Mouse (Mus musculus): ENCODE measurements around the gene Nfix. TPM values are rescaled to one million over a fixed set of nuclear protein-coding genes. Genes with fewer than 3 reads are reported as not detected.

Nfix gene
- polyA plus RNA-seq, 1 experiment from 2014 or later = 28.7 TPM

DNA sequence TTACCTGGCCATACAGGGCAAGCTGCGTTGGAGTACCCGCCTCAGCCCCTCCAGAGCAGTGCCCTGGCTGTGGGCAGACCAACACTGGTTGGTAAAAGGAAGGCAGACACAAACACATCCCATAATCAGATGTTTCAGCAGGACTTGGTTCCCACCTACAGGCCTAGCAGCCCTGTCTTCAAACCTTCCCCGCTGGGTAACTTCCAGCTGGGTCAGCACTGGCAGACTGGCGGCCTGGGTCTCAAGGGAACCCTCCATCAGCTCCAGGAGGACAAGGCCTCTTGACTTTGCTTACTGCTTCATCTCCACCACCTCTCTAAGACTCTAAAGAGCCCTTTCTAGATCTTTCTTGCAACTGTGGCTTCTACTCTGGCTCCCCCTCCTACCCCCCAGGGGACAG, 63.6 kb downstream of the Nfix start:
- H3K9ac ChIP-seq = no peak overlapping the region
- no peaks in the 10 kb centered on the region for H3K36me3 ChIP-seq
- no peak overlapping the region for H3K27ac ChIP-seq
- no peak overlapping the region for H3K4me2 ChIP-seq
- peaks cover 68% of the 10 kb centered on the region for H3K4me1 ChIP-seq
- no peaks in the 10 kb centered on the region for H3K27me3 ChIP-seq (replicated peaks)
- H3K4me3 ChIP-seq (replicated peaks) = no peak overlapping the region
- no peak for ATAC-seq (ENCODE audit: insufficient read depth, low FRiP score, low read depth)
- WGBS = 86% methylated on average over 4 of the region's 4 CpGs
- H3K9me3 ChIP-seq = no peaks in the 10 kb centered on the region

DNA sequence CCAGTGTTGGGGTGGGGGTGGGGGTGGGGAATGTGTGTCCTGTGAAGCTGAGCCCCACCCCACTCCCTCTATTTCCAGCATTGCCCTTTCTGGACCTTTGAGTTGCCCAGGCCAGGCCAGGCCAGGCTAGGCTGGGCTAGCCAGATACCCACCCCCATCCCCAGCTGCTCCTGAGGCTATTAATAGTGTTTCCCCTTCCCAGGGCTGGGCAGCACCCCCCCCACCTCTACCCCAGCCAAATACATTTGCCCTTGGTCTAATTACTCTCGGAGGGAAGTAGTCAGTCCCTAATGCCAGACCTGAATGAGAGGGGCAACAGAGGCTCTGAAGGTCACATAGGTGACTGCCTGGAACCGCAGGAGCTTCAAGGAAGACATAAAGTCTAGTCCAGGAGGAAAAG, 64.5 kb downstream of the Nfix start:
- no peaks in the 10 kb centered on the region for H3K9me3 ChIP-seq
- no peak overlapping the region for H3K4me2 ChIP-seq
- H3K4me1 ChIP-seq = peaks cover 69% of the 10 kb centered on the region
- H3K27ac ChIP-seq = no peak overlapping the region
- 54% methylated on average over 2 of the region's 2 CpGs for WGBS
- no peaks in the 10 kb centered on the region for H3K36me3 ChIP-seq
- H3K9ac ChIP-seq = no peak overlapping the region
- H3K27me3 ChIP-seq (replicated peaks) = no peaks in the 10 kb centered on the region
- H3K4me3 ChIP-seq (replicated peaks) = no peak overlapping the region
- ATAC-seq (ENCODE audit: insufficient read depth, low FRiP score, low read depth) = no peak

DNA sequence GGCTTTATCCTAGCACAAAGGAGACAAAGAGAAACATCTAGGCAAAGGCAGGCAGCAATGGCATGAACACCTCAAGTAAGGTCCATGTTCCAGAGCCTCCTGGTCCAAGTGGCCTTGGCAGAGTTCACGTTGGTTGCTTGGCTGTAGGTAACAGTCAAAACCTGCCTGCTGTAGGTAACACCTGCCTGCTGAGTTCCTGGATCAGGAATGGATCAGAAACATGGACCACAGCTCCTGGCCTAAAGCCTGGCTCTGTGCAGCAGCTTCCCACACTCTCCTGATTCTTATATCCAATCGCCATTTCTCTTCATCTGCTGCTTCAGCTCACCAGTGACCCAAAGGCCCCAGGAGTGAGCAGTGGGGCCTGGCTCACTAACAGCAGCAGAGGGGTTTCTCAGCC, 65.5 kb downstream of the Nfix start:
- H3K36me3 ChIP-seq = no peaks in the 10 kb centered on the region
- H3K4me2 ChIP-seq = no peak overlapping the region
- H3K27me3 ChIP-seq (replicated peaks) = no peaks in the 10 kb centered on the region
- H3K9ac ChIP-seq = no peak overlapping the region
- H3K4me3 ChIP-seq (replicated peaks) = no peak overlapping the region
- peaks cover 69% of the 10 kb centered on the region for H3K4me1 ChIP-seq
- ATAC-seq (ENCODE audit: insufficient read depth, low FRiP score, low read depth) = no peak
- H3K9me3 ChIP-seq = no peaks in the 10 kb centered on the region
- 76% methylated on average over 2 of the region's 2 CpGs for whole genome bisulfite sequencing
- H3K27ac ChIP-seq = no peak overlapping the region

DNA sequence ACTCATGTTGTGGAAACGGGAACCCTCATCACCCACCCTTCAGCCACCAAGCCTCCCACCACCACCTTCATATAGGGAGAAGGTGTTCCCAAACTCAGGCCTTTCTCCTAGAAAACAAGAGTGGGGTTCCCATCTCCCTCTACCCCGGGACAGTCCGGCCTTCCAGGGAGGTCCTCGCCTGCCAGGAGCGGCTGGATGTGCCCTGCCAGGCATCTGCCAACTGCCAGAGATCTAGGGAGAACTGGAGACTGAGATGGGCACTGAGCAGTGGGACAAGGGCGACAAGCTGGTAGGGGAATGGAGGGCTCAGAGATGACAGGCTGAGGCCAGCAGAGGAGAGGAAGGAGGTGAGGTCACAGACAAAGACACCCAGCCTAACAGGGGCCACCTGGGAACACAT, 66.2 kb downstream of the Nfix start:
- Histone ChIP-seq H3K4me1 (peaks cover 63% of the 10 kb centered on the region), H3K27me3 (replicated peaks) (no peaks in the 10 kb centered on the region), H3K4me2 (no peak overlapping the region), H3K4me3 (replicated peaks) (no peak overlapping the region), H3K36me3 (no peaks in the 10 kb centered on the region), H3K9me3 (no peaks in the 10 kb centered on the region), H3K9ac (no peak overlapping the region), H3K27ac (no peak overlapping the region)
- WGBS = 87% methylated on average over 6 of the region's 6 CpGs
- no peak for ATAC-seq (ENCODE audit: insufficient read depth, low FRiP score, low read depth)

DNA sequence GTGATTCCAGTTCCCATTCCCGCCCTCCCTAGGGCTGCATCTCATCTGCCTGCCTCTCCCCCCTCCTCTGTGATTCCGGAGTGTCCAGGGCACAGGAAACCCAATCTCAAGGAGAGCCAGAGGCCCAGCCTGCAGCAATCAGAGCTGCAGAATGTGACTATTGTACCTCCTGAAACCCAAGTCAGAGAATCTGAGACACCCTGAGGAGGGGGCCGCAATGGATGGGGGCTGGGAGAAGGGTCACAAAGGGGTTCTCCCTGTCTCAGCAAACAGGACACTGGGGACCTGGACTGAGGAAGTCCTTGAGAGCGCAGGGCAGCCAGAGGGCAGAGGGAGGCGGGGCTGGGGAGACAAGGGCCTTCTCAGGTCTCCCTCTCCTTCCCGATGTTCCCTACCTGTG, 67.1 kb downstream of the Nfix start:
- no peak for ATAC-seq (ENCODE audit: insufficient read depth, low FRiP score, low read depth)
- 50% methylated on average over 6 of the region's 6 CpGs for WGBS
- Histone ChIP-seq H3K9me3 (no peaks in the 10 kb centered on the region), H3K36me3 (no peaks in the 10 kb centered on the region), H3K4me2 (no peak overlapping the region), H3K27me3 (replicated peaks) (no peaks in the 10 kb centered on the region), H3K4me3 (replicated peaks) (no peak overlapping the region), H3K27ac (peak overlapping the region; percentile 44), H3K4me1 (peaks cover 59% of the 10 kb centered on the region), H3K9ac (no peak overlapping the region)

DNA sequence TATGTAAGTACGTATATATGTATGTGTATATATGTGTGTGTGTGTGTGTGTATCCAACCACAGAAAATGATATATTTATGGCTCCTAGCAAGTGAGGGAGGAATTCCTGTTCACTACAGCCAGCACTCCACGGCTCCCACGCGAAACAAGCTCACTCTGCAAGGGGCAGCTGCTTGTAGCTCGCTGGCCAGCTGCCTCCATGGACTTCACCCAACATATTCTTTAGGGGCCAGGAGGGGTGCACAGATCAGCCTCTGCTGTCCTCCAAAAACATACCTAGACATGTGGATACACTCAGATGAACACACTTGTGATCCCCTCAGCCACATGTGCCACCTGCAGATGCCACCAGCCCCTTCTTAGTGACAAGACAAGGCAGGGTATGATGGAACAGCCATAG, 67.6 kb downstream of the Nfix start:
- peaks cover 3% of the 10 kb centered on the region; the same call in 1 of the 2 replicates for H3K36me3 ChIP-seq
- no peak for ATAC-seq (ENCODE audit: insufficient read depth, low FRiP score, low read depth)
- H3K4me2 ChIP-seq = no peak overlapping the region
- H3K4me1 ChIP-seq = peaks cover 55% of the 10 kb centered on the region
- H3K4me3 ChIP-seq (replicated peaks) = no peak overlapping the region
- H3K27ac ChIP-seq = peak overlapping the region; percentile 44
- no peaks in the 10 kb centered on the region for H3K27me3 ChIP-seq (replicated peaks)
- no peak overlapping the region for H3K9ac ChIP-seq
- no peaks in the 10 kb centered on the region for H3K9me3 ChIP-seq
- WGBS = 43% methylated on average over 5 of the region's 5 CpGs

DNA sequence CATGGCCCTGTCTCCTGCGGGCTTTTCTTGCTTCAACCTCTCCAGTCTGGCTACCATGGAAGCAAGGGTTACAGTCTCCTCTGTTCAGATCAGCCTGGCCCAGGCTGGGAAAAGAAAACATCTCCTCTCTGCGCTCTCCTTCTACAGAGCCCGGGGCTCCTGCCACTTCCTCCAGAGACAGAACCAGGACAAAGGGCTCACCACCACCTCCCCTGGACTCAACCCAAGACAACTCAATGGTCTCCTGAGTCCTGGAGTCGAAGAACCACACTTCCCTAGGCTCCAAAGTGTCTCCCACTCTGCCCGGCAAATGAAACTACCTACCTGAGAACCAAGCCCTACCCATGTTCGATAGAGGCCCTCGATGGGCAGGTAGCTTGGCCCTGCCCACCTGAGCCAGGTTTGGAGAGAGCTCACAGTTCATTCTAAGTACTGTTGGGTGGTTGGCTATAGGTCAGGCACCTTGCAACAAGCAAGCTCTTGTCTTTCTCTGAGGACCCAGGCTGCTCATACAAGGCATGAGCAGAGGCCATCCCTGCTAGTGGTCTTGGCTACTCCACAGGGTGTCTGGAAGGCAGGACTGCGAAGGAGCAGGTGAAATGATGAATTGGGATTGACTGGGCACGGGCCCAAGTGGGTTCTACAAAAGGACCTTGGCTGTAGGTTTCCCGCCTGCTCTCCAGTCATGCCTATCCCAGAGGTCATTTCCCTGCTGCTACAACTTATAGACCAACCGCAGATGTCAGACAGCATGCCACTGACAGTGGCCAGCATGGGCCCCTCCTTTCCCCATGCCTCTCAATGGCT, 68.6 kb downstream of the Nfix start:
- no peak overlapping the region for H3K9ac ChIP-seq
- no peak for ATAC-seq (ENCODE audit: insufficient read depth, low FRiP score, low read depth)

DNA sequence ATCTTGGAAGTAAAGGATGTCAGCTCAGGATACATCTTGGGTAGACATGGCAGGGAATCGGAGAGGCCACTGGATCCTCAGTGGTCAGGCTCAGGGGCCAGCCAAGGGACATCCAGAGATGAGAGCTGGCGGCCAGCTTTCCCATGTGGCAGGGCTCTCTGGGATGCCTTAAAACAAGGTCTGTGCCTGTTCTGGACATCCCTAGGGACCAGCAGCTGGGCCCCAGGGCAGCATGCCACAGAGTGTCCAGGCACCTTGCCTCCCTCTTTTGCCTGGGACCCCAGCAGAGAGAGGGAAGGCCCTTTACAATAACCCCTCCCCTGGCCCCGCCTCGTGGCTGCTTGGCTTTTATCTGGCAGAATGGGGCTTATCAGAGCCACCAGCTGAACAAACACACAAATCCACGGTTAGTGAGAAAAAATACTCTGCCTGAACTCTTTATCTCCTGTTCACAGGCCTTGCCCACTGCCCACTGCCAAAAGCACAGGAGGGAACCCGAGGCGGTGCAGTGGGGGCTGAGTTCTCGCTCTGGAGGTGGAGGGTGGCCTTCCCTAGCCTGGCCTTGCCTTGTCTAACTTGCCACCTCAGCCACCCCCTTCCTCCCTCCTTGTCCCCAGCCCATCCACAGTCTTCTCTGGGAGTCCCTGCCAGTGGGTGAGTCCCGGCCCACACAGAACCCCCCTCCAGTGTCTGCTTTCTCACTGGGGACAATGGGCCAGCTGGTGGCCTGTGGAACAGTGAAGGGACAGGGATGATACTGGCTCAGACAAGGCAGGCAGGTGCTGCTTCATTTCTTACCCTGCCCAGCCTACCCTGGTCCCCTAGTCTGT, 69.4 kb downstream of the Nfix start:
- Histone ChIP-seq H3K4me1 (peaks cover 56% of the 10 kb centered on the region), H3K9me3 (no peaks in the 10 kb centered on the region), H3K4me2 (peak overlapping the region; percentile 24), H3K36me3 (peaks cover 10% of the 10 kb centered on the region; the same call in 1 of the 2 replicates), H3K9ac (no peak overlapping the region), H3K27me3 (replicated peaks) (no peaks in the 10 kb centered on the region), H3K4me3 (replicated peaks) (no peak overlapping the region), H3K27ac (peak overlapping the region; percentile 85)
- peak; percentile 88 for ATAC-seq (ENCODE audit: insufficient read depth, low FRiP score, low read depth)
- 37% methylated on average over 9 of the region's 9 CpGs for WGBS

More for the DNA sequence above, 68.6 kb downstream of the Nfix start:
- Histone ChIP-seq H3K9me3 (no peaks in the 10 kb centered on the region), H3K27me3 (replicated peaks) (no peaks in the 10 kb centered on the region), H3K36me3 (peaks cover 6% of the 10 kb centered on the region; the same call in 1 of the 2 replicates), H3K4me3 (replicated peaks) (no peak overlapping the region), H3K27ac (peak overlapping the region; percentile 85), H3K4me2 (peak overlapping the region; percentile 24; the same call in 1 of the 2 replicates), H3K4me1 (peaks cover 53% of the 10 kb centered on the region)
- WGBS = 63% methylated on average over 11 of the region's 11 CpGs

DNA sequence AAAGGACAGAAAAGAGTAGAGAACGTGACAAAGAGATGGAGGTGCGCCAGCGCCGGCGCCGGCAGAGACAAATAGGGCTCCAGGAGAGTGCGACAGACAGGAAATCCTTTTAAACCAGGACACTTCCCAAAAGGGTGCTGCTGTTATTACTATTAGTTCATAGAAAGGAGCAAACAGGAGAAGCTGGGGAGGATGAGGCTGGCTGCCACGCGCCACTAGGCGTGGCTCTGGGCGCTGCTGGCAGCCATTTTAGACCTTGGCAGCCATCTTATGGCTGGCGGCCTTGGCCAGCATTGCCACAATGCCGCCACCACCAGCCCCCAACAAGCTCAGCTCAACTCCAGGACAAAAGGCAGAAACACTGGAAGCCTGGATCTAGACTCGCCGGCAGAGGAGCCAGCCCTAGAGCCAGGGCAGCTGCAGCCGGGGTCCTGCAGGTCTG, 70.2 kb downstream of the Nfix start:
- Histone ChIP-seq H3K4me1 (peaks cover 64% of the 10 kb centered on the region), H3K27ac (peak overlapping the region; percentile 85)

DNA sequence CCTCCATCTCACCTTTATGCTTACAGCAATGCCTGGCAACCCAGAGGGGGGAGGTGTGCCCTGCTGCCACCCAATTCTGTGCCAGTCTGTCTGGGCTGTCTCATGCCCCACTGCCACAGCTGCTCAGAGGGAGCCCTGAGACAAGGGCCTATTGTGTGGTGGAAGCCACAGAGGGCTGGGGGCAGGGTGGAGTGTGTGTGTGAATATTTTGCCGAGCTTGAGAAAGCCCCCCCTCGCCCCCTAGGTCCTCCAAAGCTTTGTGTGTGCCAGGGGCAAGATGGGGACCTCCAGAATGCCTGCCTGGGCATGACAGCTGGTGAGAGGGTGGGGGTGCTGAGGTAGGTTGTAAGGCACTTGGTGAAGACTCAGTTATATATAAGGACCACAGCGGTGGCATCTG, 71.7 kb downstream of the Nfix start:
- Histone ChIP-seq H3K36me3 (peaks cover 10% of the 10 kb centered on the region; the same call in 1 of the 2 replicates), H3K9me3 (no peaks in the 10 kb centered on the region), H3K4me1 (peaks cover 73% of the 10 kb centered on the region), H3K4me2 (no peak overlapping the region), H3K27me3 (replicated peaks) (no peaks in the 10 kb centered on the region), H3K4me3 (replicated peaks) (no peak overlapping the region), H3K27ac (peak overlapping the region; percentile 16), H3K9ac (no peak overlapping the region)
- no peak for ATAC-seq (ENCODE audit: insufficient read depth, low FRiP score, low read depth)
- WGBS = 76% methylated on average over 3 of the region's 3 CpGs

More for the DNA sequence above, 70.2 kb downstream of the Nfix start:
- Histone ChIP-seq H3K4me3 (replicated peaks) (no peak overlapping the region), H3K36me3 (peaks cover 10% of the 10 kb centered on the region; the same call in 1 of the 2 replicates), H3K9ac (no peak overlapping the region), H3K4me2 (0 out of 2 replicates have a peak overlapping the region, but pooled peaks have one; percentile 21), H3K27me3 (replicated peaks) (no peaks in the 10 kb centered on the region), H3K9me3 (no peaks in the 10 kb centered on the region)
- WGBS = 83% methylated on average over 16 of the region's 16 CpGs
- no peak for ATAC-seq (ENCODE audit: insufficient read depth, low FRiP score, low read depth)

DNA sequence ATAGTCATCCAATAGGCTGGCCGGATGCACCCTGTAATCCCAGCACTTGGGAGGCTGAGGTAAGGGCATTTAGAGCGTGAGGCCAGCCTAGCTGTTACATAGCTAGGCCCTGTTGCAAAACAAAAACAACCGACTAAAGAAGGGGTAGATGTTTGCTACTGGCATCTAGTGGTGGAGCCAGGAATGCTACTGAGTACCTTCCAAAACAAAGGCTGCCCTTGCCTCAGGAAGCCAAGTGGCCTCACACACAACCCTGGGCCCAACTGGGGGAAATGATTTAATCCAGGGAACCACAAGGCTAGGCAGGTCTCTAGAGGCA, 74.2 kb downstream of the Nfix start:
- Histone ChIP-seq H3K4me1 (peaks cover 68% of the 10 kb centered on the region), H3K4me2 (no peak overlapping the region), H3K9me3 (no peaks in the 10 kb centered on the region), H3K9ac (no peak overlapping the region), H3K4me3 (replicated peaks) (no peak overlapping the region), H3K36me3 (peaks cover 18% of the 10 kb centered on the region), H3K27ac (peak overlapping the region; percentile 64), H3K27me3 (replicated peaks) (no peaks in the 10 kb centered on the region)
- ATAC-seq (ENCODE audit: insufficient read depth, low FRiP score, low read depth) = no peak
- WGBS = 36% methylated on average over 3 of the region's 3 CpGs
